Mouse (Mus musculus): ENCODE data around the gene Gadd45b. TPM values are rescaled to one million over a fixed set of nuclear protein-coding genes. Genes with fewer than 3 reads are reported as not detected.

Gadd45b gene
- polyA plus RNA-seq, 1 experiment from 2014 or later = 5.0 TPM

- Histone ChIP-seq H3K27ac (ENCODE audit: low read length) (no peak overlapping the region), H3K9me3 (replicated peaks; ENCODE audit: control insufficient read depth, low read length) (no peaks in the 10 kb centered on the region), H3K4me2 (ENCODE audit: low read depth, low read length) (no peak overlapping the region), H3K9ac (ENCODE audit: low read depth, low read length) (no peak overlapping the region), H3K36me3 (ENCODE audit: control insufficient read depth, insufficient read depth) (no peaks in the 10 kb centered on the region), H3K27me3 (ENCODE audit: control insufficient read depth, insufficient read depth, low read depth, low read length) (no peaks in the 10 kb centered on the region), H3K4me3 (ENCODE audit: low read depth, low read length) (no peak overlapping the region), H3K4me1 (ENCODE audit: control insufficient read depth, low read depth, low read length) (no peaks in the 10 kb centered on the region; the same call in 1 of the 2 replicates)
- no peak for ATAC-seq (ENCODE audit: low read depth)
- 22% methylated on average over 9 of the region's 9 CpGs for WGBS (ENCODE audit: insufficient replicate concordance)
Measured at GRCm38 (mm10) chr10:80955536-80955935, 25.7 kb downstream of the Gadd45b start.

GRCm38 (mm10) chr10:80956385-80956784 lies 26.5 kb downstream of the Gadd45b start:
- Histone ChIP-seq H3K36me3 (ENCODE audit: control insufficient read depth, insufficient read depth) (no peaks in the 10 kb centered on the region), H3K27ac (ENCODE audit: low read length) (no peak overlapping the region), H3K4me3 (ENCODE audit: low read depth, low read length) (no peak overlapping the region), H3K4me2 (ENCODE audit: low read depth, low read length) (no peak overlapping the region), H3K9ac (ENCODE audit: low read depth, low read length) (no peak overlapping the region), H3K9me3 (replicated peaks; ENCODE audit: control insufficient read depth, low read length) (no peaks in the 10 kb centered on the region), H3K4me1 (ENCODE audit: control insufficient read depth, low read depth, low read length) (peaks cover 3% of the 10 kb centered on the region), H3K27me3 (ENCODE audit: control insufficient read depth, insufficient read depth, low read depth, low read length) (no peaks in the 10 kb centered on the region)
- 78% methylated on average over 8 of the region's 8 CpGs for WGBS (ENCODE audit: insufficient replicate concordance)
- no peak for ATAC-seq (ENCODE audit: low read depth)

GRCm38 (mm10) chr10:80956901-80957300 lies 27.0 kb downstream of the Gadd45b start:
- Histone ChIP-seq H3K4me3 (ENCODE audit: low read depth, low read length) (no peak overlapping the region), H3K9ac (ENCODE audit: low read depth, low read length) (no peak overlapping the region), H3K9me3 (replicated peaks; ENCODE audit: control insufficient read depth, low read length) (no peaks in the 10 kb centered on the region), H3K36me3 (ENCODE audit: control insufficient read depth, insufficient read depth) (no peaks in the 10 kb centered on the region), H3K27ac (ENCODE audit: low read length) (no peak overlapping the region), H3K4me1 (ENCODE audit: control insufficient read depth, low read depth, low read length) (peaks cover 5% of the 10 kb centered on the region), H3K4me2 (ENCODE audit: low read depth, low read length) (no peak overlapping the region), H3K27me3 (ENCODE audit: control insufficient read depth, insufficient read depth, low read depth, low read length) (no peaks in the 10 kb centered on the region)
- WGBS (ENCODE audit: insufficient replicate concordance) = 64% methylated on average over 6 of the region's 6 CpGs
- no peak for ATAC-seq (ENCODE audit: low read depth)

GRCm38 (mm10) chr10:80957791-80958190 lies 27.9 kb downstream of the Gadd45b start:
- no peaks in the 10 kb centered on the region for H3K36me3 ChIP-seq (ENCODE audit: control insufficient read depth, insufficient read depth)
- no peaks in the 10 kb centered on the region for H3K9me3 ChIP-seq (replicated peaks; ENCODE audit: control insufficient read depth, low read length)
- 0 out of 2 replicates have a peak, but pooled peaks have one; percentile 8 for ATAC-seq (ENCODE audit: low read depth)
- no peak overlapping the region for H3K27ac ChIP-seq (ENCODE audit: low read length)
- WGBS (ENCODE audit: insufficient replicate concordance) = 41% methylated on average over 4 of the region's 4 CpGs
- H3K4me1 ChIP-seq (ENCODE audit: control insufficient read depth, low read depth, low read length) = peaks cover 8% of the 10 kb centered on the region
- H3K4me3 ChIP-seq (ENCODE audit: low read depth, low read length) = no peak overlapping the region
- H3K4me2 ChIP-seq (ENCODE audit: low read depth, low read length) = no peak overlapping the region
- H3K9ac ChIP-seq (ENCODE audit: low read depth, low read length) = no peak overlapping the region
- no peaks in the 10 kb centered on the region for H3K27me3 ChIP-seq (ENCODE audit: control insufficient read depth, insufficient read depth, low read depth, low read length)

GRCm38 (mm10) chr10:80958979-80959637 lies 29.2 kb downstream of the Gadd45b start:
- no peak for ATAC-seq (ENCODE audit: low read depth)
- Histone ChIP-seq H3K4me1 (ENCODE audit: control insufficient read depth, low read depth, low read length) (peaks cover 13% of the 10 kb centered on the region), H3K27ac (ENCODE audit: low read length) (no peak overlapping the region)

GRCm38 (mm10) chr10:80960551-80961508 lies 31.0 kb downstream of the Gadd45b start:
- no peaks in the 10 kb centered on the region for H3K36me3 ChIP-seq (ENCODE audit: control insufficient read depth, insufficient read depth)
- no peak overlapping the region for H3K4me3 ChIP-seq (ENCODE audit: low read depth, low read length)
- WGBS (ENCODE audit: insufficient replicate concordance) = 17% methylated on average over 16 of the region's 16 CpGs
- H3K27me3 ChIP-seq (ENCODE audit: control insufficient read depth, insufficient read depth, low read depth, low read length) = no peaks in the 10 kb centered on the region
- H3K4me2 ChIP-seq (ENCODE audit: low read depth, low read length) = no peak overlapping the region
- peaks cover 13% of the 10 kb centered on the region for H3K4me1 ChIP-seq (ENCODE audit: control insufficient read depth, low read depth, low read length)
- peak overlapping the region; percentile 68 for H3K27ac ChIP-seq (ENCODE audit: low read length)
- no peak for ATAC-seq (ENCODE audit: low read depth)
- no peaks in the 10 kb centered on the region for H3K9me3 ChIP-seq (replicated peaks; ENCODE audit: control insufficient read depth, low read length)
- no peak overlapping the region for H3K9ac ChIP-seq (ENCODE audit: low read depth, low read length)

More at GRCm38 (mm10) chr10:80958979-80959637, 29.2 kb downstream of the Gadd45b start:
- H3K27me3 ChIP-seq (ENCODE audit: control insufficient read depth, insufficient read depth, low read depth, low read length) = no peaks in the 10 kb centered on the region
- no peak overlapping the region for H3K4me2 ChIP-seq (ENCODE audit: low read depth, low read length)
- H3K9me3 ChIP-seq (replicated peaks; ENCODE audit: control insufficient read depth, low read length) = no peaks in the 10 kb centered on the region
- no peak overlapping the region for H3K4me3 ChIP-seq (ENCODE audit: low read depth, low read length)
- WGBS (ENCODE audit: insufficient replicate concordance) = 55% methylated on average over 5 of the region's 5 CpGs
- no peak overlapping the region for H3K9ac ChIP-seq (ENCODE audit: low read depth, low read length)
- H3K36me3 ChIP-seq (ENCODE audit: control insufficient read depth, insufficient read depth) = no peaks in the 10 kb centered on the region

GRCm38 (mm10) chr10:80962051-80962472 lies 32.2 kb downstream of the Gadd45b start:
- Histone ChIP-seq H3K36me3 (ENCODE audit: control insufficient read depth, insufficient read depth) (no peaks in the 10 kb centered on the region), H3K4me3 (ENCODE audit: low read depth, low read length) (no peak overlapping the region), H3K27me3 (ENCODE audit: control insufficient read depth, insufficient read depth, low read depth, low read length) (no peaks in the 10 kb centered on the region), H3K27ac (ENCODE audit: low read length) (peak overlapping the region; percentile 68), H3K9ac (ENCODE audit: low read depth, low read length) (no peak overlapping the region), H3K4me1 (ENCODE audit: control insufficient read depth, low read depth, low read length) (peaks cover 19% of the 10 kb centered on the region), H3K9me3 (replicated peaks; ENCODE audit: control insufficient read depth, low read length) (no peaks in the 10 kb centered on the region), H3K4me2 (ENCODE audit: low read depth, low read length) (no peak overlapping the region)
- peak; percentile 48 for ATAC-seq (ENCODE audit: low read depth)
- 59% methylated on average over 10 of the region's 10 CpGs for WGBS (ENCODE audit: insufficient replicate concordance)

- no peak overlapping the region for H3K4me2 ChIP-seq (ENCODE audit: low read depth, low read length)
- H3K4me1 ChIP-seq (ENCODE audit: control insufficient read depth, low read depth, low read length) = peaks cover 23% of the 10 kb centered on the region
- H3K4me3 ChIP-seq (ENCODE audit: low read depth, low read length) = no peak overlapping the region
- no peaks in the 10 kb centered on the region for H3K27me3 ChIP-seq (ENCODE audit: control insufficient read depth, insufficient read depth, low read depth, low read length)
- no peaks in the 10 kb centered on the region for H3K9me3 ChIP-seq (replicated peaks; ENCODE audit: control insufficient read depth, low read length)
- H3K9ac ChIP-seq (ENCODE audit: low read depth, low read length) = no peak overlapping the region
- peak overlapping the region; percentile 68 for H3K27ac ChIP-seq (ENCODE audit: low read length)
- peak; percentile 47 for ATAC-seq (ENCODE audit: low read depth)
- H3K36me3 ChIP-seq (ENCODE audit: control insufficient read depth, insufficient read depth) = no peaks in the 10 kb centered on the region
- WGBS (ENCODE audit: insufficient replicate concordance) = 50% methylated on average over 5 of the region's 5 CpGs
Measured at GRCm38 (mm10) chr10:80962585-80962984, 32.7 kb downstream of the Gadd45b start.

All from liver, embryonic 16.5 days (tissue).